Comparison of ENCODE assay signal across 10 mouse cellular contexts in genomic region chr2:13357885-13358552, GRCm38 (mm10).
DNase-seq lines count a peak whose midpoint lies in the region; ATAC-seq and TF ChIP-seq lines count a peak whose summit lies in the region.
"Had no signal": no experiment of that assay in that cellular context is flagged by ENCODE, and none has a peak within 500 bp of the region (broad histone marks: within the 10 kb centered on the region; RNA-seq: fewer than 3 reads in every experiment).

No protein-coding gene starts in this region.

- no peaks in the 10 kb centered on the region for H3K4me1 ChIP-seq in liver, adult 2 months (ENCODE audit: control insufficient read depth, insufficient read depth, low read length)
- H3K4me1 ChIP-seq in liver, embryonic 11.5 days (replicated peaks; ENCODE audit: control insufficient read depth, insufficient read depth, low read length) = peaks cover 10% of the 10 kb centered on the region
- H3K4me1 ChIP-seq in hindbrain, postnatal 0 days (ENCODE audit: insufficient read depth, low read length) = peaks cover 7% of the 10 kb centered on the region; the same call in 1 of the 2 replicates
- 0 out of 2 replicates have a peak, but pooled peaks cover 7% of the 10 kb centered on the region for H3K4me1 ChIP-seq in stomach, embryonic 14.5 days (ENCODE audit: control insufficient read depth, insufficient read depth, low read length)
- H3K4me1 ChIP-seq: megakaryocyte, embryonic 14.5 days had no signal

- no peak for TF ChIP-seq POLR2A in liver, adult 2 months (IDR thresholded peaks at IDR 0.05; ENCODE audit: extremely low read depth, insufficient read depth, low read length)

- H3K27ac ChIP-seq in liver, adult 2 months (replicated peaks; ENCODE audit: insufficient read depth, low read depth, low read length) = no peak overlapping the region
- H3K27ac ChIP-seq in liver, embryonic 11.5 days (ENCODE audit: low read depth, low read length) = no peak overlapping the region
- peak overlapping the region; percentile 57; the same call in 1 of the 2 replicates for H3K27ac ChIP-seq in hindbrain, postnatal 0 days
- no peak overlapping the region for H3K27ac ChIP-seq in stomach, embryonic 14.5 days (ENCODE audit: low read length)
- H3K27ac ChIP-seq: kidney, postnatal 0 days had no signal

- H3K9me3 ChIP-seq in liver, embryonic 11.5 days (ENCODE audit: control insufficient read depth, low read length) = no peaks in the 10 kb centered on the region
- no peaks in the 10 kb centered on the region for H3K9me3 ChIP-seq in hindbrain, postnatal 0 days (ENCODE audit: low read length)
- H3K9me3 ChIP-seq in stomach, embryonic 14.5 days (ENCODE audit: control insufficient read depth, low read depth, low read length) = no peaks in the 10 kb centered on the region
- H3K9me3 ChIP-seq: megakaryocyte, embryonic 14.5 days had no signal

- H3K27me3 ChIP-seq in liver, adult 2 months (ENCODE audit: control insufficient read depth, insufficient read depth, low read length) = no peaks in the 10 kb centered on the region
- H3K27me3 ChIP-seq in liver, embryonic 11.5 days (replicated peaks; ENCODE audit: control insufficient read depth, insufficient read depth, low read length) = no peaks in the 10 kb centered on the region
- no peaks in the 10 kb centered on the region for H3K27me3 ChIP-seq in hindbrain, postnatal 0 days (ENCODE audit: insufficient read depth, low read length)
- no peaks in the 10 kb centered on the region for H3K27me3 ChIP-seq in stomach, embryonic 14.5 days (ENCODE audit: control insufficient read depth, insufficient read depth, low read length)

- H3K36me3 ChIP-seq in liver, adult 2 months (ENCODE audit: control insufficient read depth, insufficient read depth, low read length) = no peaks in the 10 kb centered on the region
- H3K36me3 ChIP-seq in liver, embryonic 11.5 days (ENCODE audit: control insufficient read depth, insufficient read depth, low read length) = no peaks in the 10 kb centered on the region
- no peaks in the 10 kb centered on the region for H3K36me3 ChIP-seq in hindbrain, postnatal 0 days (ENCODE audit: insufficient read depth, low read length)
- H3K36me3 ChIP-seq in stomach, embryonic 14.5 days (ENCODE audit: control insufficient read depth, insufficient read depth, low read length) = no peaks in the 10 kb centered on the region

- peak; percentile 44 to 49 for DNase-seq in cerebellum, postnatal 14 days
- no peak for DNase-seq in cerebellum, adult 9-10 months
- DNase-seq in liver, adult 2 months (ENCODE audit: extremely low read depth, low read depth, low spot score) = peak; percentile 32
- DNase-seq in liver, embryonic 11.5 days (ENCODE audit: low spot score) = no peak
- DNase-seq in hindbrain, postnatal 0 days (ENCODE audit: low spot score) = peak; percentile 75
- no peak for DNase-seq in embryo, embryonic 9.5 days (ENCODE audit: extremely low spot score)
- DNase-seq in B cell, adult 2 months = no peak

- H3K79me2 ChIP-seq in liver, adult 2 months (ENCODE audit: control insufficient read depth, insufficient read depth, low read length) = no peaks in the 10 kb centered on the region

- 36% methylated on average over 7 of the region's 7 CpGs for WGBS in liver, adult 2 months
- 74% methylated on average over 7 of the region's 7 CpGs for WGBS in liver, embryonic 11.5 days
- WGBS in hindbrain, postnatal 0 days = 37% methylated on average over 7 of the region's 7 CpGs
- WGBS in stomach, embryonic 14.5 days = 59% methylated on average over 7 of the region's 7 CpGs

- H3K9ac ChIP-seq in liver, adult 2 months (ENCODE audit: low read depth, low read length) = no peak overlapping the region
- no peak overlapping the region for H3K9ac ChIP-seq in liver, embryonic 11.5 days (ENCODE audit: low read depth, low read length)
- no peak overlapping the region for H3K9ac ChIP-seq in hindbrain, postnatal 0 days (replicated peaks; ENCODE audit: low read length)
- H3K9ac ChIP-seq in stomach, embryonic 14.5 days (replicated peaks; ENCODE audit: low read depth, low read length) = no peak overlapping the region

- H3K4me2 ChIP-seq in liver, embryonic 11.5 days = no peak overlapping the region
- peak overlapping the region; percentile 10 for H3K4me2 ChIP-seq in hindbrain, postnatal 0 days (ENCODE audit: low read depth, low read length)
- H3K4me2 ChIP-seq in stomach, embryonic 14.5 days (replicated peaks; ENCODE audit: low read depth, low read length) = 0 out of 2 replicates have a peak overlapping the region, but pooled peaks have one; percentile 3

- ATAC-seq in liver, embryonic 11.5 days (replicated peaks; ENCODE audit: low FRiP score) = no peak
- ATAC-seq in hindbrain, postnatal 0 days = peak; percentile 86
- ATAC-seq in stomach, embryonic 14.5 days (ENCODE audit: insufficient number of reproducible peaks, insufficient read depth, low FRiP score, low read depth) = no peak

- H3K4me3 ChIP-seq in liver, adult 2 months (ENCODE audit: insufficient read depth, low read depth, low read length) = no peak overlapping the region
- H3K4me3 ChIP-seq in liver, embryonic 11.5 days (ENCODE audit: low read depth, low read length) = no peak overlapping the region
- no peak overlapping the region for H3K4me3 ChIP-seq in hindbrain, postnatal 0 days (ENCODE audit: low read length)
- H3K4me3 ChIP-seq in stomach, embryonic 14.5 days (ENCODE audit: low read depth, low read length) = no peak overlapping the region
- H3K4me3 ChIP-seq: megakaryocyte, embryonic 14.5 days had no signal

- no peak for TF ChIP-seq CTCF in liver, adult 2 months (IDR thresholded peaks at IDR 0.05; ENCODE audit: low read depth, low read length)
- no peak for TF ChIP-seq CTCF in hindbrain, postnatal 0 days (IDR thresholded peaks at IDR 0.05; ENCODE audit: low read depth)

Comparison
In these comparisons a context has a peak if more than half of its experiments do, and no peak if none do; other contexts are left out.
1. DNase-seq: peak in cerebellum, postnatal 14 days (2 of 2), liver, adult 2 months (single experiment) and hindbrain, postnatal 0 days (single experiment); none in cerebellum, adult 9-10 months (single experiment), liver, embryonic 11.5 days (single experiment), embryo, embryonic 9.5 days (single experiment) and B cell, adult 2 months (0 of 2).